Comparison of ENCODE assay signal across 8 mouse cellular contexts in the genomic region with DNA sequence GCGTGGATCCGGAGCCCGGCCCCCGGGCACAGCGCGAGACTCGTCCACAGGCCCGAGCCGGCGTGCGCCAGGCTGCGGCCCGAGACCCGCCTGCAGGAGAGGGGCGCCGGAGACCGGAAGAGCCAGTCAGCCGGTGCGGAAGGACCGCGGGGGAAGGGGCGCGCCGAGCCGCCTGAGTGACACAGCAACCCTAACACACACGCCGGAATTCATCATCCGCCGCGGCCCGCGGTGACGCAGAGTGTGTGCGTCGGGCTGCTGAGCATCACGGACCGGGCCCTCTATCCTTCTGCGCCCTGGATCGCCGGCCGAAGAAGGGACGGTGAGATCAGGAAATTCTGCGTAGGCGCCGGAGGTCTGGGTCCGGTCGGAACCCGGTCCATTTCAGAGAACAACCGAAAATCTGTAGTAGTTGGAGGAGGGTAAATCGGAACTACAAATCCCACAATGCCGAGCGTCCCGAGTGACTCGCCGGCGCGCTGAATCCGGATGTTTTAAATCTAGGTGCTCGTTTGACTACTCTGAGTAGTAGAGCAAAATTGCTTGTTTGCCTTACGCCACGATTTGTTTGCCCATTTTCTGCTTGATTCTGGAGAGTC. TPM values are rescaled to one million over a fixed set of nuclear protein-coding genes. Genes with fewer than 3 reads are reported as not detected.
DNase-seq lines count a peak whose midpoint lies in the region; ATAC-seq lines count a peak whose summit lies in the region.

A gene (minus strand): TSS at position 214 of the 599 bp plus-strand sequence.

- peak; percentile 98 for ATAC-seq in common myeloid progenitor, adult 5-6 weeks (replicated peaks; ENCODE audit: low read depth, poor library complexity, severe bottlenecking)

- DNase-seq in ZHBTc4 (ENCODE audit: low read depth, low spot score) = peak; percentile 95
- peak; percentile 77 to 81 for DNase-seq in gastrocnemius, adult 8-10 months (ENCODE audit: low spot score in 2 of 2)
- peak; percentile 61 for DNase-seq in hindlimb bud, embryonic 11.5 days (ENCODE audit: extremely low spot score, low read depth, low spot score)
- DNase-seq in left cerebral cortex, adult 8-10 months (ENCODE audit: low spot score in 2 of 2) = peak; percentile 92 to 94
- peak; percentile 96 to 97 for DNase-seq in right cerebral cortex, postnatal 10 days (ENCODE audit: low spot score in 2 of 2)
- DNase-seq in urinary bladder, postnatal 25 days (ENCODE audit: low spot score) = peak; percentile 83

- H3K4me1 ChIP-seq in megakaryocyte, embryonic 14.5 days = peaks cover 26% of the 10 kb centered on the region

- peak within 1 kb of the TSS; percentile 99 for H3K4me3 ChIP-seq in megakaryocyte, embryonic 14.5 days (replicated peaks)

- peaks cover 2% of the 10 kb centered on the region for H3K36me3 ChIP-seq in megakaryocyte, embryonic 14.5 days (replicated peaks; ENCODE audit: low read length)

- no peaks in the 10 kb centered on the region for H3K27me3 ChIP-seq in megakaryocyte, embryonic 14.5 days (replicated peaks)

- H3K9me3 ChIP-seq in megakaryocyte, embryonic 14.5 days = no peaks in the 10 kb centered on the region

RNA-seq across cellular contexts. Expression of the gene that starts here (rescaled TPM):
- 97.9 and 122 TPM in 2 replicates for total RNA-seq in common myeloid progenitor, adult 5-6 weeks (2017)
- 10 to 100 TPM; 29.0 to 39.8 (median 36.1) TPM for total RNA-seq in gastrocnemius, adult 8-10 months (2022)
- total RNA-seq in left cerebral cortex, adult 8-10 months (2022) = 10 to 100 TPM; 40.1 to 43.2 (median 43.0) TPM
- polyA plus RNA-seq in megakaryocyte, embryonic 14.5 days (2012; ENCODE audit: insufficient read depth, low replicate concordance) = 31.1 and 72.2 TPM in 2 replicates

Comparison
In these comparisons a context has a peak if more than half of its experiments do, and no peak if none do; other contexts are left out.
1. Peak in every context shown above with its lines: DNase-seq, ATAC-seq and H3K4me3 ChIP-seq.